Mouse (Mus musculus): ENCODE measurements at regions not wholly inside any gene's neighbourhood (a gene's known extent, or its start where the extent isn't known, plus 50 kb on each side); places are given as distances from the start of the nearest gene placed in this dataset.

- DNase-seq = no peak
Observed at GRCm38 (mm10) chr3:35321991-35322390, 431.9 kb upstream of the Atp11b start.

- DNase-seq = no peak
Observed at GRCm38 (mm10) chr3:35322899-35323298, 431.0 kb upstream of the Atp11b start.

GRCm38 (mm10) chr3:35323450-35324077, 430.3 kb upstream of the Atp11b start:
- DNase-seq = peak; percentile 70

- DNase-seq = no peak
Observed at GRCm38 (mm10) chr3:35324186-35324585, 429.7 kb upstream of the Atp11b start.

- DNase-seq = no peak
Observed at GRCm38 (mm10) chr3:35332534-35333272, 421.2 kb upstream of the Atp11b start.

GRCm38 (mm10) chr3:35334017-35334416, 419.9 kb upstream of the Atp11b start:
- no peak for DNase-seq

GRCm38 (mm10) chr3:35334546-35334945, 419.4 kb upstream of the Atp11b start:
- no peak for DNase-seq

- DNase-seq = no peak
Observed at GRCm38 (mm10) chr3:35335837-35336236, 418.1 kb upstream of the Atp11b start.

- DNase-seq = no peak
Observed at GRCm38 (mm10) chr3:35340525-35340924, 413.4 kb upstream of the Atp11b start.

GRCm38 (mm10) chr3:35340935-35341800, 412.7 kb upstream of the Atp11b start:
- peak; percentile 24 for DNase-seq

- DNase-seq = no peak
Observed at GRCm38 (mm10) chr3:35341840-35342239, 412.1 kb upstream of the Atp11b start.

GRCm38 (mm10) chr3:35342584-35342983, 411.3 kb upstream of the Atp11b start:
- DNase-seq = no peak

GRCm38 (mm10) chr3:35343936-35344335, 410.0 kb upstream of the Atp11b start:
- DNase-seq = no peak

GRCm38 (mm10) chr3:35349114-35349513, 404.8 kb upstream of the Atp11b start:
- DNase-seq = no peak

GRCm38 (mm10) chr3:35353442-35353841, 400.5 kb upstream of the Atp11b start:
- DNase-seq = no peak

GRCm38 (mm10) chr3:35353920-35354319, 400.0 kb upstream of the Atp11b start:
- no peak for DNase-seq

- DNase-seq = no peak
Observed at GRCm38 (mm10) chr3:35354356-35354755, 399.6 kb upstream of the Atp11b start.

- no peak for DNase-seq
Observed at GRCm38 (mm10) chr3:35357111-35357510, 396.8 kb upstream of the Atp11b start.

GRCm38 (mm10) chr3:35358541-35358940, 395.4 kb upstream of the Atp11b start:
- no peak for DNase-seq

- DNase-seq = no peak
Observed at GRCm38 (mm10) chr3:35359288-35359687, 394.6 kb upstream of the Atp11b start.

GRCm38 (mm10) chr3:35360515-35360914, 393.4 kb upstream of the Atp11b start:
- DNase-seq = no peak

- no peak for DNase-seq
Observed at GRCm38 (mm10) chr3:35361086-35361485, 392.8 kb upstream of the Atp11b start.

GRCm38 (mm10) chr3:35365431-35365830, 388.5 kb upstream of the Atp11b start:
- DNase-seq = no peak

All from heart, postnatal 4 days (tissue).